In genomic region chr11:88100170-88100569, GRCm38 (mm10) we compare ENCODE assay signal across 8 mouse cellular contexts. TPM values are rescaled to one million over a fixed set of nuclear protein-coding genes. Genes with fewer than 3 reads are reported as not detected.
DNase-seq lines count a peak whose midpoint lies in the region; ATAC-seq lines count a peak whose summit lies in the region.

No protein-coding gene starts in this region.

- peak overlapping the region; percentile 92 for H3K4me2 ChIP-seq in heart, embryonic 14.5 days (ENCODE audit: low read length)
- peak overlapping the region; percentile 77 for H3K4me2 ChIP-seq in hindbrain, embryonic 13.5 days
- peak overlapping the region; percentile 61 for H3K4me2 ChIP-seq in midbrain, embryonic 12.5 days (replicated peaks)

- no peak for DNase-seq in heart, postnatal 10 days
- no peak for DNase-seq in embryonic facial prominence, embryonic 10.5 days (ENCODE audit: low spot score)
- no peak for DNase-seq in frontal cortex, postnatal 14 days (ENCODE audit: low spot score in 2 of 2)
- DNase-seq in spleen, postnatal 14 days (ENCODE audit: low spot score in 2 of 2), result no peak
- no peak for DNase-seq in Muller cell, postnatal 12 days (ENCODE audit: inconsistent ontology term)

- no peaks in the 10 kb centered on the region for H3K9me3 ChIP-seq in heart, embryonic 14.5 days (ENCODE audit: control insufficient read depth, low read length)
- no peaks in the 10 kb centered on the region for H3K9me3 ChIP-seq in embryonic facial prominence, embryonic 10.5 days
- H3K9me3 ChIP-seq in hindbrain, embryonic 13.5 days, result no peaks in the 10 kb centered on the region
- H3K9me3 ChIP-seq in midbrain, embryonic 12.5 days, result no peaks in the 10 kb centered on the region

- no peaks in the 10 kb centered on the region for H3K36me3 ChIP-seq in heart, embryonic 14.5 days (ENCODE audit: control insufficient read depth, insufficient read depth, low read length)
- peaks cover 14% of the 10 kb centered on the region for H3K36me3 ChIP-seq in embryonic facial prominence, embryonic 10.5 days (replicated peaks)
- no peaks in the 10 kb centered on the region for H3K36me3 ChIP-seq in hindbrain, embryonic 13.5 days
- no peaks in the 10 kb centered on the region for H3K36me3 ChIP-seq in midbrain, embryonic 12.5 days

- WGBS in heart, embryonic 14.5 days, result 31% methylated on average over 4 of the region's 4 CpGs
- WGBS in embryonic facial prominence, embryonic 10.5 days, result 39% methylated on average over 4 of the region's 4 CpGs
- WGBS in hindbrain, embryonic 13.5 days, result 35% methylated on average over 4 of the region's 4 CpGs
- 33% methylated on average over 4 of the region's 4 CpGs for WGBS in midbrain, embryonic 12.5 days

- intact Hi-C loops in heart, postnatal 10 days (cut with DNase I), result no loop called here

- H3K9ac ChIP-seq in heart, embryonic 14.5 days (ENCODE audit: low read length), result peak overlapping the region; percentile 98; the same call in 1 of the 2 replicates
- H3K9ac ChIP-seq in hindbrain, embryonic 13.5 days, result peak overlapping the region; percentile 97
- peak overlapping the region; percentile 96 for H3K9ac ChIP-seq in midbrain, embryonic 12.5 days (replicated peaks)

- H3K4me1 ChIP-seq in heart, embryonic 14.5 days (ENCODE audit: control insufficient read depth in 2 of 2, insufficient read depth in 2 of 2, low read length in 2 of 2), result peaks cover 24 to 30% of the 10 kb centered on the region in 2 experiments
- H3K4me1 ChIP-seq in embryonic facial prominence, embryonic 10.5 days, result peaks cover 58% of the 10 kb centered on the region
- peaks cover 45% of the 10 kb centered on the region for H3K4me1 ChIP-seq in hindbrain, embryonic 13.5 days (replicated peaks)
- H3K4me1 ChIP-seq in midbrain, embryonic 12.5 days, result peaks cover 33% of the 10 kb centered on the region

- no peak for ATAC-seq in heart, embryonic 14.5 days (ENCODE audit: insufficient number of reproducible peaks, insufficient read depth, low FRiP score, low read depth)
- ATAC-seq in hindbrain, embryonic 13.5 days (ENCODE audit: low FRiP score), result peak; percentile 44; the same call in 1 of the 2 replicates
- ATAC-seq in midbrain, embryonic 12.5 days (ENCODE audit: low FRiP score, low read depth), result no peak

- H3K27me3 ChIP-seq in heart, embryonic 14.5 days (ENCODE audit: control insufficient read depth, insufficient read depth, low read length), result no peaks in the 10 kb centered on the region
- peaks cover 23% of the 10 kb centered on the region for H3K27me3 ChIP-seq in embryonic facial prominence, embryonic 10.5 days (replicated peaks; ENCODE audit: low read depth, poor library complexity, severe bottlenecking)
- peaks cover 15% of the 10 kb centered on the region for H3K27me3 ChIP-seq in hindbrain, embryonic 13.5 days
- peaks cover 18% of the 10 kb centered on the region for H3K27me3 ChIP-seq in midbrain, embryonic 12.5 days

- no peak overlapping the region for H3K27ac ChIP-seq in heart, embryonic 14.5 days (replicated peaks in 1 of 2; ENCODE audit: control insufficient read depth in 1 of 2, insufficient read depth in 1 of 2, low read depth in 2 of 2, low read length in 2 of 2)
- peak overlapping the region; percentile 100; the same call in 1 of the 2 replicates for H3K27ac ChIP-seq in embryonic facial prominence, embryonic 10.5 days (replicated peaks)
- peak overlapping the region; percentile 53 for H3K27ac ChIP-seq in hindbrain, embryonic 13.5 days
- H3K27ac ChIP-seq in midbrain, embryonic 12.5 days (replicated peaks), result no peak overlapping the region

- H3K4me3 ChIP-seq in heart, embryonic 14.5 days (ENCODE audit: control insufficient read depth in 1 of 2, insufficient read depth in 1 of 2, low read depth in 1 of 2, low read length in 2 of 2), result peak overlapping the region in 1 of 2 experiments; percentile 87; a peak in 2 of 4 replicates
- H3K4me3 ChIP-seq in embryonic facial prominence, embryonic 10.5 days, result peak overlapping the region; percentile 94
- peak overlapping the region; percentile 84 for H3K4me3 ChIP-seq in hindbrain, embryonic 13.5 days
- H3K4me3 ChIP-seq in midbrain, embryonic 12.5 days, result peak overlapping the region; percentile 83

RNA-seq across cellular contexts. Expression of gene Cuedc1, which starts 2.3 kb away (rescaled TPM):
- 14.3 and 17.0 TPM in 2 replicates for polyA plus RNA-seq in heart, embryonic 14.5 days (2014; fragmentation: Nextera tagmentation; extraction: Ambion mirVana)
- 10 to 100 TPM; 45.6 to 48.4 TPM for total RNA-seq in heart, postnatal 10 days (2021)
- 20.8 and 21.9 TPM in 2 replicates for polyA plus RNA-seq in embryonic facial prominence, embryonic 10.5 days (2016; fragmentation: Nextera tagmentation; extraction: Ambion mirVana)
- polyA plus RNA-seq in hindbrain, embryonic 13.5 days (2015; fragmentation: Nextera tagmentation; extraction: Ambion mirVana), result 46.4 and 49.5 TPM in 2 replicates
- 40.5 and 45.7 TPM in 2 replicates for polyA plus RNA-seq in midbrain, embryonic 12.5 days (2016; fragmentation: Nextera tagmentation; extraction: Ambion mirVana)

RNA-seq across cellular contexts. Expression of gene Vezf1, which starts 32.1 kb away (rescaled TPM):
- 23.9 and 26.2 TPM in 2 replicates for polyA plus RNA-seq in heart, embryonic 14.5 days (2014; fragmentation: Nextera tagmentation; extraction: Ambion mirVana)
- 10 to 100 TPM; 44.9 to 45.7 TPM for total RNA-seq in heart, postnatal 10 days (2021)
- 59.4 and 60.0 TPM in 2 replicates for polyA plus RNA-seq in embryonic facial prominence, embryonic 10.5 days (2016; fragmentation: Nextera tagmentation; extraction: Ambion mirVana)
- 53.9 TPM in 2 replicates for polyA plus RNA-seq in hindbrain, embryonic 13.5 days (2015; fragmentation: Nextera tagmentation; extraction: Ambion mirVana)
- 88.6 and 95.5 TPM in 2 replicates for polyA plus RNA-seq in midbrain, embryonic 12.5 days (2016; fragmentation: Nextera tagmentation; extraction: Ambion mirVana)

RNA-seq across cellular contexts. Expression of gene Srsf1, which starts 53.0 kb away (rescaled TPM):
- 192 and 199 TPM in 2 replicates for polyA plus RNA-seq in heart, embryonic 14.5 days (2014; fragmentation: Nextera tagmentation; extraction: Ambion mirVana)
- total RNA-seq in heart, postnatal 10 days (2021), result 100 to 1,000 TPM; 156 to 160 TPM
- polyA plus RNA-seq in embryonic facial prominence, embryonic 10.5 days (2016; fragmentation: Nextera tagmentation; extraction: Ambion mirVana), result 402 and 405 TPM in 2 replicates
- polyA plus RNA-seq in hindbrain, embryonic 13.5 days (2015; fragmentation: Nextera tagmentation; extraction: Ambion mirVana), result 282 and 298 TPM in 2 replicates
- 484 and 550 TPM in 2 replicates for polyA plus RNA-seq in midbrain, embryonic 12.5 days (2016; fragmentation: Nextera tagmentation; extraction: Ambion mirVana)

Comparison
In these comparisons a context has a peak if more than half of its experiments do, and no peak if none do; other contexts are left out.
1. H3K27ac ChIP-seq: peak in embryonic facial prominence, embryonic 10.5 days (single experiment) and hindbrain, embryonic 13.5 days (single experiment); none in heart, embryonic 14.5 days (0 of 2) and midbrain, embryonic 12.5 days (single experiment).
2. Peak in every context shown above with its lines, with median percentiles within 50 percentile points of each other: H3K4me2 ChIP-seq and H3K9ac ChIP-seq.